Mouse (Mus musculus): ENCODE data around the gene Krtap5-4. TPM values are rescaled to one million over a fixed set of nuclear protein-coding genes. Genes with fewer than 3 reads are reported as not detected.
"Not testable (repeated sequence)": the region's sequence is repeated elsewhere in the genome, so short reads cannot be mapped to it uniquely, and the experiment has no call there.

The Krtap5-4 gene
- polyA plus RNA-seq, 1 experiment from 2014 or later, result not detected

- H3K36me3 ChIP-seq (replicated peaks), result no peaks in the 10 kb centered on the region
- no peak overlapping the region for H3K4me3 ChIP-seq
- no peaks in the 10 kb centered on the region for H3K27me3 ChIP-seq (replicated peaks; ENCODE audit: low read depth, poor library complexity, severe bottlenecking)
- no peak for DNase-seq (ENCODE audit: low spot score)
- peak overlapping the region; percentile 52 for H3K27ac ChIP-seq (replicated peaks)
- 69% methylated on average over 9 of the region's 9 CpGs for WGBS
- no peaks in the 10 kb centered on the region for H3K9me3 ChIP-seq
- peaks cover 49% of the 10 kb centered on the region for H3K4me1 ChIP-seq
These were observed 23.5 kb downstream of the Krtap5-4 start for GRCm38 (mm10) chr7:142326714-142327445.

- WGBS, result 49% methylated on average over 3 of the region's 3 CpGs
- H3K36me3 ChIP-seq (replicated peaks), result no peaks in the 10 kb centered on the region
- H3K4me3 ChIP-seq, result no peak overlapping the region
- no peaks in the 10 kb centered on the region for H3K27me3 ChIP-seq (replicated peaks; ENCODE audit: low read depth, poor library complexity, severe bottlenecking)
- peak overlapping the region; percentile 78 for H3K27ac ChIP-seq (replicated peaks)
- H3K4me1 ChIP-seq, result peaks cover 49% of the 10 kb centered on the region
- no peaks in the 10 kb centered on the region for H3K9me3 ChIP-seq
- no peak for DNase-seq (ENCODE audit: low spot score)
These were observed 25.2 kb downstream of the Krtap5-4 start for GRCm38 (mm10) chr7:142328507-142328906.

- H3K9me3 ChIP-seq, result no peaks in the 10 kb centered on the region
- WGBS, result 70% methylated on average over 9 of the region's 9 CpGs
- peak; percentile 54 for DNase-seq (ENCODE audit: low spot score)
- H3K36me3 ChIP-seq (replicated peaks), result no peaks in the 10 kb centered on the region
- H3K27me3 ChIP-seq (replicated peaks; ENCODE audit: low read depth, poor library complexity, severe bottlenecking), result no peaks in the 10 kb centered on the region
- no peak overlapping the region for H3K4me3 ChIP-seq
- peak overlapping the region; percentile 78 for H3K27ac ChIP-seq (replicated peaks)
- peaks cover 66% of the 10 kb centered on the region for H3K4me1 ChIP-seq
These were observed 26.9 kb downstream of the Krtap5-4 start for GRCm38 (mm10) chr7:142330271-142330724.

- no peaks in the 10 kb centered on the region for H3K36me3 ChIP-seq (replicated peaks)
- no peak overlapping the region for H3K4me3 ChIP-seq
- no peak for DNase-seq (ENCODE audit: low spot score)
- no peaks in the 10 kb centered on the region for H3K9me3 ChIP-seq
- H3K27ac ChIP-seq (replicated peaks), result peak overlapping the region; percentile 78; the same call in 1 of the 2 replicates
- WGBS, result 92% methylated on average over 4 of the region's 4 CpGs
- peaks cover 66% of the 10 kb centered on the region for H3K4me1 ChIP-seq
- H3K27me3 ChIP-seq (replicated peaks; ENCODE audit: low read depth, poor library complexity, severe bottlenecking), result no peaks in the 10 kb centered on the region
These were observed 27.9 kb downstream of the Krtap5-4 start for GRCm38 (mm10) chr7:142331281-142331680.

GRCm38 (mm10) chr7:142332741-142333140 lies 29.4 kb downstream of the Krtap5-4 start:
- not testable (repeated sequence) for H3K27me3 ChIP-seq (replicated peaks; ENCODE audit: low read depth, poor library complexity, severe bottlenecking); H3K9me3 ChIP-seq; H3K36me3 ChIP-seq (replicated peaks); DNase-seq (ENCODE audit: low spot score); H3K4me3 ChIP-seq
- peak overlapping the region; percentile 80 for H3K27ac ChIP-seq (replicated peaks)
- H3K4me1 ChIP-seq, result peaks cover 57% of the 10 kb centered on the region
- WGBS, result 49% methylated on average over 5 of the region's 9 CpGs

DNA sequence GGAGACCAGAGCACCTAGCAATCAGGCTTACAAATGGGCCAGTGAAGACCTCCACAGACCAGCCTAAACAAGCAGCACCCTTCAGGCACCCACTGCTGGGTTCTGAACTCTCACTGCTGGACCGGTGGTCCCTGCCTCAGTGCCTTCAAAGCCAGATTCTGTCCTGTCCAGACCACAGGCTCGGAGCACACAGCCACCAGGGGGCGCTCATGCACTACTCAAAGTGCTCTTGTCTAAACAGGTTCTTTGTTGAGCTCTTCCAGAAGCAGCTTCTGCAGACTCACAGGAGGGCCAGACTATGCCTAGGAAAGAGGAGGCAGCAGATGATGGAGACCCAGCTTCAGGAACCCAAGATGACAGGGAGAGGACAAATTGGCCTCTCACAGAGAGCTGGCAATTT lies 30.9 kb downstream of the Krtap5-4 start:
- H3K9me3 ChIP-seq, result no peaks in the 10 kb centered on the region
- DNase-seq (ENCODE audit: low spot score), result peak; percentile 94
- no peaks in the 10 kb centered on the region for H3K36me3 ChIP-seq (replicated peaks)
- WGBS, result 3% methylated on average over 3 of the region's 3 CpGs
- peak overlapping the region; percentile 80 for H3K27ac ChIP-seq (replicated peaks)
- no peaks in the 10 kb centered on the region for H3K27me3 ChIP-seq (replicated peaks; ENCODE audit: low read depth, poor library complexity, severe bottlenecking)
- no peak overlapping the region for H3K4me3 ChIP-seq
- H3K4me1 ChIP-seq, result peaks cover 46% of the 10 kb centered on the region

DNA sequence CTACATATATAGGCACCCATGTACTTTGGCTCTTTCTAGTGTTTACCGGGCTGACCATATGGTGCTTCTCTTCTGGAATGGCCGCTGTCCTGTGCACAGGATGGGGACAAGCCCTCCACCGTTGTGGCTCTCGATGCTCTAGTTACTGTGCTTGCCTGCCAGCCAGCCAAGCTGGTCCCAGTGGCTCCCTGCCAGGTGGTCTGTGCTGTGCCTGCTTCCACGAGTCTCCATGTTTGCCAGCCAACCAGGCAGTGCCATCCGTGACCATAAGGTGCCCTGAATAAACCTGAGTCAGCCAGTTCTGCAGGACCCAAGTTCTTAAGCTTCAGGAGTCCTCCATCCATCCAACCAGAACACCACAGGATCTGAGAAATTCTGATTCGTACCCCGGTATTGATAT lies 31.8 kb downstream of the Krtap5-4 start:
- Histone ChIP-seq H3K27ac (replicated peaks) (peak overlapping the region; percentile 80), H3K9me3 (no peaks in the 10 kb centered on the region), H3K4me3 (no peak overlapping the region), H3K4me1 (peaks cover 37% of the 10 kb centered on the region), H3K36me3 (replicated peaks) (no peaks in the 10 kb centered on the region), H3K27me3 (replicated peaks; ENCODE audit: low read depth, poor library complexity, severe bottlenecking) (no peaks in the 10 kb centered on the region)
- WGBS, result 82% methylated on average over 8 of the region's 8 CpGs
- DNase-seq (ENCODE audit: low spot score), result no peak

DNA sequence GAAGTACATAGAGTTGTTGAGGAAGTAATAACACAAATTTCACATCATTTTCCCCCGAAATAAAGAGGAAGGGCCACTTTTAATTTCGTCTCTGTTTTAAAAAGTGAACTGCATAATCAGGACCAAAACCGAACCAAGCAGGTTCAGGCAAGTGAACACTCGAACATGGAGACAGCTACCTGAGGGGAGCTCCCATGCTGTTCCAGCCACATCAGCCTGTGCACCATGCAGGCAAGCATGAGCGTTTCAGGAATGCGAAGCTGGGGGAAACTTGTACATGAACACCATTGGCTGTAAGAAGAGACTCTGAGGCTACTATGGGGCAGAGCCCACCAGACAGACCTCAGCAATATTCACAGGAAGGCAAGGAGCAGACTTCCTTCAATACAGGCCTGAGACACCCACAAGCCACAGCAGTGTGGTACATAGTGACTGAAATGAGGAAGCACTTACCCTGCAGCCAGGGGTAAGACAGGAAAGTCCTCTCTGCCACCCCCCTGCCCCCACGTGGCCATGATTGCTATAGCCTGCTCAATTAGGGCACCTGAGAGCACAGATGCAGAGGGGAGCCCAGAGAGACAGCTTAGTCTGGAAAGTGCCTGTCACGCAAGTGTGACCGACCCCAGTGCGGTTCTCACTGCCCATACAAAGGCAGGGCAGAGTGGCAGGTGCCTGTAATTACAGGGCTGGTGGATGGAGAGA lies 37.1 kb downstream of the Krtap5-4 start:
- Histone ChIP-seq H3K27ac (replicated peaks) (peak overlapping the region; percentile 36), H3K9me3 (no peaks in the 10 kb centered on the region), H3K36me3 (replicated peaks) (no peaks in the 10 kb centered on the region), H3K27me3 (replicated peaks; ENCODE audit: low read depth, poor library complexity, severe bottlenecking) (no peaks in the 10 kb centered on the region), H3K4me1 (peaks cover 21% of the 10 kb centered on the region), H3K4me3 (no peak overlapping the region)
- WGBS, result 57% methylated on average over 10 of the region's 10 CpGs
- DNase-seq (ENCODE audit: low spot score), result no peak

DNA sequence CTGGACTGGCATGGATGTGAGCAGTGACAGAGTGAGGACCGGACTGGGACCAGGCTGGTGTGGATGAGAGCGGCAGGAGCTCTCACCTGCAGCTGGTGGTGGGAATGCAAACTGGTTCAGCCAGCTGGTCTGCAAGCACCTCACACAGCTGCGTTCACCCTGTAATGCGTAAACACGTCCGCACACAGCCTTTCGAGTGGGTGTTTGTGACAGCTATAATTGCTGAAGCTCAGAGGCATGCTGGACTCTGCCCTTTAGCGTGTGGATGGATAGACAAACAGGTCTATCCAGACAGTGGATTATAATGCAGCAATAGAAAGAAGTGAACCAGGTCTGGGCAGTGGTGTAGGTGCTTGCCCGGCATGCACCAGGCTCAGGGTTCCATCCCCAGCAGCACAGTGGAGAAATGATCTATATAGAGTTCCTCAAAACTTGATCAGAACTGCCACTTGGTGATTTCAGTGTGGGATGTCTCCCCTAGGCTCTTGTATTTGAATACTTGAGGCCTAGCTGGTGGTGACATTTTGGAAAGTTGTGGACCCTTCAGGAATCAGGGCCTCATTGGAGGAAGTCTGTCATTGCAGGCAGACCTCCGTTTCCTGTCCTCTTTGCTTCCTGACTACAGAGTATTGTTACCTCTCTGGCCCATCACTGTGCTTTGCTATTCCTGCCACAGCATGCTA lies 38.4 kb downstream of the Krtap5-4 start:
- no peaks in the 10 kb centered on the region for H3K27me3 ChIP-seq (replicated peaks; ENCODE audit: low read depth, poor library complexity, severe bottlenecking)
- H3K36me3 ChIP-seq (replicated peaks), result no peaks in the 10 kb centered on the region
- no peak for DNase-seq (ENCODE audit: low spot score)
- H3K4me3 ChIP-seq, result no peak overlapping the region
- 70% methylated on average over 10 of the region's 10 CpGs for WGBS
- no peaks in the 10 kb centered on the region for H3K9me3 ChIP-seq
- H3K4me1 ChIP-seq, result peaks cover 21% of the 10 kb centered on the region
- H3K27ac ChIP-seq (replicated peaks), result peak overlapping the region; percentile 37

- DNase-seq (ENCODE audit: low spot score), result no peak
- 78% methylated on average over 3 of the region's 3 CpGs for WGBS
- no peak overlapping the region for H3K4me3 ChIP-seq
- H3K27ac ChIP-seq (replicated peaks), result peak overlapping the region; percentile 58; the same call in 1 of the 2 replicates
- H3K36me3 ChIP-seq (replicated peaks), result no peaks in the 10 kb centered on the region
- H3K9me3 ChIP-seq, result no peaks in the 10 kb centered on the region
- peaks cover 21% of the 10 kb centered on the region for H3K4me1 ChIP-seq
- H3K27me3 ChIP-seq (replicated peaks; ENCODE audit: low read depth, poor library complexity, severe bottlenecking), result no peaks in the 10 kb centered on the region
These were observed 38.9 kb downstream of the Krtap5-4 start for GRCm38 (mm10) chr7:142342247-142342640.

DNA sequence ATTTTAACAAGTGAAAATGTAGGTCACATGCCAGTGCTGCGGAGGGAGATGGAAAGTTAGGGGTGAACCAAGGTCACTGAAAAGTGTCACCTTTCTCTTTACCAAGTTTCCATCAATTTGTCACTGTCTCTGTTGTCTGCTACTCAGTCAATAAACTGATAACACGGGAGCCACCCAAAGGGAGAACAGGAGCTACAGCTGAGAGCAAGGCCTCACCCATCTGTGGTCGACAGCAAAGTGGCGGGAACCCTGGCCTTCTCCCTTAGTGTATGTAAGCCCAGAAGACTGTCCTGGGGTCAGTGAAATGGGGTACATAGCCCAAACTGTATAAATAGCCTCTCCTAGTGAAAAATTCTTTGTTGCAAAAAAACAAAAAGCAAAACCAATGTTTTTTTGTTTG lies 44.2 kb downstream of the Krtap5-4 start:
- no peak for DNase-seq (ENCODE audit: low spot score)
- Histone ChIP-seq H3K9me3 (no peaks in the 10 kb centered on the region), H3K36me3 (replicated peaks) (no peaks in the 10 kb centered on the region), H3K27ac (replicated peaks) (no peak overlapping the region), H3K4me1 (peaks cover 11% of the 10 kb centered on the region), H3K4me3 (no peak overlapping the region), H3K27me3 (replicated peaks; ENCODE audit: low read depth, poor library complexity, severe bottlenecking) (no peaks in the 10 kb centered on the region)
- 77% methylated on average over 4 of the region's 4 CpGs for WGBS

DNA sequence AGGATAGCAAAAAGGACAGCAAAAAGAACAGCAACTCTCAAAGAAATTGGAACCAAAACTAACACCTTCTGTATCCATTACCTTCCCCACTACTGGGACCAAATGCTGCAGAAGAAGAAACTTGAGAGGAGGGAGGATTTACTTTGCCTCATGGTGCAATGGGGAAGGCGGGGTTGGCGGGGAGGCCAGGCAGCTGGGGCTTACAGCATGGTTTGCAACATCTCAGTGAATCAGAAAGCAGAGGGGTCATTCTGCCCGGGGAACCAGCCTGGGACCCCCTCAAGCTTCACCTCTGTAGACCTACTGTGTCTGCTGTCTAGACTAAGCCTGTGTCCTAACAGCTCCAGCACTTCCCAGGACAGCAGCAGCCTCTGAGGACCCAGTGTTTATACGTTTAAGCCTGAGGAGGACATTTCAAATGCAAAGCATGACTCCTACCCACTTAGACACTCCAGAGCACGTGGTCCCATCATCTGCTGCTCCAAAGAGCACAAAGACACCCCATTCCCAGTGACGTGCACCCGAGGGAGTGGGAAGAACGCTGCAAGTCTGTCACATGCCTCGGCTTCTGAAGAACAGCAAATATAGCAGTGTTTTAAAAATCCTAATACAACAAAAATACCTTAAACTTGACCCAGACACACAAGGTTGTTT lies 46.1 kb downstream of the Krtap5-4 start:
- WGBS, result 36% methylated on average over 9 of the region's 9 CpGs
- Histone ChIP-seq H3K9me3 (no peaks in the 10 kb centered on the region), H3K4me1 (peaks cover 12% of the 10 kb centered on the region), H3K27me3 (replicated peaks; ENCODE audit: low read depth, poor library complexity, severe bottlenecking) (no peaks in the 10 kb centered on the region), H3K36me3 (replicated peaks) (no peaks in the 10 kb centered on the region), H3K4me3 (no peak overlapping the region), H3K27ac (replicated peaks) (peak overlapping the region; percentile 65)
- no peak for DNase-seq (ENCODE audit: low spot score)
